Mouse (Mus musculus) megakaryocyte, embryonic 14.5 days (primary cell): Measurements from ENCODE around the gene Erfe.

ENCODE experiments used
- FLI1 ChIP-seq: IDR thresholded peaks from 2 replicates; pipeline ENCODE4 v1.6.1; 2012; ENCODE audit warnings: low read length, inconsistent platforms, mixed read lengths
- GATA1 ChIP-seq: IDR thresholded peaks from 3 replicates; pipeline ENCODE4 v1.6.1; 2012; ENCODE audit warnings: mixed read lengths, low read length, inconsistent platforms, borderline replicate concordance

- TF ChIP-seq GATA1 (no peak), FLI1 (no peak)
These were observed 53.8 kb downstream of the Erfe start for GRCm38 (mm10) chr1:91419862-91420600.
